Mouse (Mus musculus): Measurements from ENCODE around the gene Fgfr2. TPM values are rescaled to one million over a fixed set of nuclear protein-coding genes. Genes with fewer than 3 reads are reported as not detected.

Gene Fgfr2
- total RNA-seq, 1 experiment, result 37.5 TPM

- H3K36me3 ChIP-seq (ENCODE audit: control insufficient read depth, insufficient read depth, low read length, poor library complexity, severe bottlenecking), result no peaks in the 10 kb centered on the region
- in situ Hi-C loops (cut with MboI; ENCODE audit: low sequenced_read_pairs in 2 of 2, unreplicated experiment in 2 of 2), result loop anchor here (25.0 kb wide), 1 partner anchor 720 kb away; no protein-coding TSS in a partner anchor
- no peak overlapping the region for H3K9ac ChIP-seq (ENCODE audit: insufficient read depth, low read depth, low read length, poor library complexity, severe bottlenecking)
- H3K4me1 ChIP-seq (ENCODE audit: control insufficient read depth in 2 of 2, insufficient read depth in 2 of 2, low read length in 2 of 2, poor library complexity in 1 of 2), result no peaks in the 10 kb centered on the region
- no peak overlapping the region for H3K27ac ChIP-seq (ENCODE audit: insufficient read depth, low read depth, low read length, poor library complexity, severe bottlenecking)
- H3K9me3 ChIP-seq (ENCODE audit: control insufficient read depth, insufficient read depth, low read depth, low read length), result no peaks in the 10 kb centered on the region
- TF ChIP-seq ZC3H11A (IDR thresholded peaks at IDR 0.05; ENCODE audit: borderline replicate concordance, low read depth, low read length), result peak; percentile 45; the same call in 1 of the 2 replicates
- TF ChIP-seq MAFK (IDR thresholded peaks at IDR 0.05; ENCODE audit: insufficient read depth, low read depth, low read length), result no peak
- TF ChIP-seq HCFC1 (IDR thresholded peaks at IDR 0.05; ENCODE audit: borderline replicate concordance, insufficient read depth, low read length), result no peak
- TF ChIP-seq ZNF384 (IDR thresholded peaks at IDR 0.05; ENCODE audit: low read depth, low read length), result no peak
- H3K4me3 ChIP-seq (ENCODE audit: insufficient read depth in 1 of 2, low read depth in 1 of 2, low read length in 2 of 2, poor library complexity in 1 of 2, severe bottlenecking in 1 of 2), result no peak overlapping the region
- DNase-seq (ENCODE audit: low read depth, low spot score), result no peak
These were observed 2741.0 kb downstream of the Fgfr2 start for GRCm38 (mm10) chr7:130382126-130382525.

GRCm38 (mm10) chr7:130381387-130381951, 2741.7 kb downstream of the Fgfr2 start:
- TF ChIP-seq MAFK (IDR thresholded peaks at IDR 0.05; ENCODE audit: insufficient read depth, low read depth, low read length) (no peak), ZC3H11A (IDR thresholded peaks at IDR 0.05; ENCODE audit: borderline replicate concordance, low read depth, low read length) (no peak), ZNF384 (IDR thresholded peaks at IDR 0.05; ENCODE audit: low read depth, low read length) (no peak), HCFC1 (IDR thresholded peaks at IDR 0.05; ENCODE audit: borderline replicate concordance, insufficient read depth, low read length) (no peak), CHD2 (IDR thresholded peaks at IDR 0.05; ENCODE audit: low read depth, low read length) (no peak)
- no peaks in the 10 kb centered on the region for H3K9me3 ChIP-seq (ENCODE audit: control insufficient read depth, insufficient read depth, low read depth, low read length)
- no peak overlapping the region for H3K4me3 ChIP-seq (ENCODE audit: insufficient read depth in 1 of 2, low read depth in 1 of 2, low read length in 2 of 2, poor library complexity in 1 of 2, severe bottlenecking in 1 of 2)
- no peaks in the 10 kb centered on the region for H3K4me1 ChIP-seq (ENCODE audit: control insufficient read depth in 2 of 2, insufficient read depth in 2 of 2, low read length in 2 of 2, poor library complexity in 1 of 2)
- DNase-seq (ENCODE audit: low read depth, low spot score), result no peak
- no peaks in the 10 kb centered on the region for H3K36me3 ChIP-seq (ENCODE audit: control insufficient read depth, insufficient read depth, low read length, poor library complexity, severe bottlenecking)
- no peak overlapping the region for H3K9ac ChIP-seq (ENCODE audit: insufficient read depth, low read depth, low read length, poor library complexity, severe bottlenecking)
- no peak overlapping the region for H3K27ac ChIP-seq (ENCODE audit: insufficient read depth, low read depth, low read length, poor library complexity, severe bottlenecking)
- in situ Hi-C loops (cut with MboI; ENCODE audit: low sequenced_read_pairs in 2 of 2, unreplicated experiment in 2 of 2), result loop anchor here (25.0 kb wide), 1 partner anchor 719 kb away; no protein-coding TSS in a partner anchor

- TF ChIP-seq ZC3H11A (IDR thresholded peaks at IDR 0.05; ENCODE audit: borderline replicate concordance, low read depth, low read length), result no peak
- TF ChIP-seq HCFC1 (IDR thresholded peaks at IDR 0.05; ENCODE audit: borderline replicate concordance, insufficient read depth, low read length), result no peak
- no peak for TF ChIP-seq CHD2 (IDR thresholded peaks at IDR 0.05; ENCODE audit: low read depth, low read length)
- no peak for TF ChIP-seq ZNF384 (IDR thresholded peaks at IDR 0.05; ENCODE audit: low read depth, low read length)
- no peak for TF ChIP-seq MAFK (IDR thresholded peaks at IDR 0.05; ENCODE audit: insufficient read depth, low read depth, low read length)
- Histone ChIP-seq H3K9ac (ENCODE audit: insufficient read depth, low read depth, low read length, poor library complexity, severe bottlenecking) (no peak overlapping the region), H3K27ac (ENCODE audit: insufficient read depth, low read depth, low read length, poor library complexity, severe bottlenecking) (no peak overlapping the region), H3K4me3 (ENCODE audit: insufficient read depth in 1 of 2, low read depth in 1 of 2, low read length in 2 of 2, poor library complexity in 1 of 2, severe bottlenecking in 1 of 2) (no peak overlapping the region), H3K4me1 (ENCODE audit: control insufficient read depth in 2 of 2, insufficient read depth in 2 of 2, low read length in 2 of 2, poor library complexity in 1 of 2) (no peaks in the 10 kb centered on the region), H3K9me3 (ENCODE audit: control insufficient read depth, insufficient read depth, low read depth, low read length) (no peaks in the 10 kb centered on the region), H3K36me3 (ENCODE audit: control insufficient read depth, insufficient read depth, low read length, poor library complexity, severe bottlenecking) (no peaks in the 10 kb centered on the region)
- in situ Hi-C loops (cut with MboI; ENCODE audit: low sequenced_read_pairs in 2 of 2, unreplicated experiment in 2 of 2), result loop anchor here (25.0 kb wide), 1 partner anchor 719 kb away; no protein-coding TSS in a partner anchor
- DNase-seq (ENCODE audit: low read depth, low spot score), result no peak
These were observed 2742.3 kb downstream of the Fgfr2 start for GRCm38 (mm10) chr7:130380769-130381355.

GRCm38 (mm10) chr7:130380367-130380766, 2742.8 kb downstream of the Fgfr2 start:
- H3K27ac ChIP-seq (ENCODE audit: insufficient read depth, low read depth, low read length, poor library complexity, severe bottlenecking), result no peak overlapping the region
- H3K9me3 ChIP-seq (ENCODE audit: control insufficient read depth, insufficient read depth, low read depth, low read length), result no peaks in the 10 kb centered on the region
- TF ChIP-seq CHD2 (IDR thresholded peaks at IDR 0.05; ENCODE audit: low read depth, low read length) (no peak), MAFK (IDR thresholded peaks at IDR 0.05; ENCODE audit: insufficient read depth, low read depth, low read length) (no peak), ZC3H11A (IDR thresholded peaks at IDR 0.05; ENCODE audit: borderline replicate concordance, low read depth, low read length) (no peak), HCFC1 (IDR thresholded peaks at IDR 0.05; ENCODE audit: borderline replicate concordance, insufficient read depth, low read length) (no peak), ZNF384 (IDR thresholded peaks at IDR 0.05; ENCODE audit: low read depth, low read length) (no peak)
- in situ Hi-C loops (cut with MboI; ENCODE audit: low sequenced_read_pairs in 2 of 2, unreplicated experiment in 2 of 2), result loop anchor here (25.0 kb wide), 1 partner anchor 718 kb away; no protein-coding TSS in a partner anchor
- DNase-seq (ENCODE audit: low read depth, low spot score), result no peak
- H3K36me3 ChIP-seq (ENCODE audit: control insufficient read depth, insufficient read depth, low read length, poor library complexity, severe bottlenecking), result no peaks in the 10 kb centered on the region
- H3K9ac ChIP-seq (ENCODE audit: insufficient read depth, low read depth, low read length, poor library complexity, severe bottlenecking), result no peak overlapping the region
- no peaks in the 10 kb centered on the region for H3K4me1 ChIP-seq (ENCODE audit: control insufficient read depth in 2 of 2, insufficient read depth in 2 of 2, low read length in 2 of 2, poor library complexity in 1 of 2)
- no peak overlapping the region for H3K4me3 ChIP-seq (ENCODE audit: insufficient read depth in 1 of 2, low read depth in 1 of 2, low read length in 2 of 2, poor library complexity in 1 of 2, severe bottlenecking in 1 of 2)
